Mouse (Mus musculus) regulatory T cell (primary cell): ENCODE measurements around the gene Tango6.

ENCODE experiments used
- in situ Hi-C: fragments of 300-600 bp; cut with MboI, MseI; formaldehyde crosslinking; loops from one replicate; pipeline ENCODE4 v1.15.1; 2025; ENCODE audit warnings: high pct_unique_total_duplicates

Tango6 gene

GRCm38 (mm10) chr8:106682971-106683668 is at the start of gene Tango6:
Tango6 (plus strand) TSS chr8:106683068.
- in situ Hi-C loops: no loop called here

GRCm38 (mm10) chr8:106633361-106634158 is 49.3 kb upstream of the Tango6 start:
- in situ Hi-C loops: no loop called here

GRCm38 (mm10) chr8:106635284-106635683 is 47.6 kb upstream of the Tango6 start:
- in situ Hi-C loops: no loop called here

- in situ Hi-C loops: no loop called here
These were observed 45.4 kb upstream of the Tango6 start for GRCm38 (mm10) chr8:106637446-106637845.

GRCm38 (mm10) chr8:106638768-106639295 is 44.0 kb upstream of the Tango6 start:
- in situ Hi-C loops: no loop called here

- in situ Hi-C loops: loop anchor here (10.0 kb wide), 1 partner anchor 225 kb away; the partner anchor contains the start of gene Zfp90
These were observed 42.7 kb upstream of the Tango6 start for GRCm38 (mm10) chr8:106640212-106640611.

GRCm38 (mm10) chr8:106640921-106641320 is 41.9 kb upstream of the Tango6 start:
- in situ Hi-C loops: loop anchor here (10.0 kb wide), 1 partner anchor 226 kb away; the partner anchor contains the start of gene Zfp90

GRCm38 (mm10) chr8:106642172-106642571 is 40.7 kb upstream of the Tango6 start:
- in situ Hi-C loops: loop anchor here (10.0 kb wide), 1 partner anchor 227 kb away; the partner anchor contains the start of gene Zfp90

GRCm38 (mm10) chr8:106643100-106643499 is 39.8 kb upstream of the Tango6 start:
- in situ Hi-C loops: loop anchor here (10.0 kb wide), 1 partner anchor 228 kb away; the partner anchor contains the start of gene Zfp90

- in situ Hi-C loops: loop anchor here (5.0 to 10.0 kb wide), 2 partner anchors 78 to 230 kb away; partner anchors contain the start of gene Zfp90
These were observed 37.9 kb upstream of the Tango6 start for GRCm38 (mm10) chr8:106644957-106645356.

GRCm38 (mm10) chr8:106646153-106646552 is 36.7 kb upstream of the Tango6 start:
- in situ Hi-C loops: loop anchor here (5.0 to 10.0 kb wide), 2 partner anchors 79 to 231 kb away; partner anchors contain the start of gene Zfp90

GRCm38 (mm10) chr8:106646731-106647130 is 36.1 kb upstream of the Tango6 start:
- in situ Hi-C loops: loop anchor here (5.0 to 10.0 kb wide), 2 partner anchors 79 to 232 kb away; partner anchors contain the start of gene Zfp90

- in situ Hi-C loops: loop anchor here (5.0 to 10.0 kb wide), 2 partner anchors 80 to 233 kb away; partner anchors contain the start of gene Zfp90
These were observed 35.5 kb upstream of the Tango6 start for GRCm38 (mm10) chr8:106647387-106647786.

GRCm38 (mm10) chr8:106648421-106648820 is 34.4 kb upstream of the Tango6 start:
- in situ Hi-C loops: loop anchor here (5.0 to 10.0 kb wide), 2 partner anchors 81 to 234 kb away; partner anchors contain the start of gene Zfp90

- in situ Hi-C loops: no loop called here
These were observed 30.9 kb upstream of the Tango6 start for GRCm38 (mm10) chr8:106651994-106652393.

- in situ Hi-C loops: no loop called here
These were observed 26.8 kb upstream of the Tango6 start for GRCm38 (mm10) chr8:106656046-106656445.

GRCm38 (mm10) chr8:106672786-106673185 is 10.1 kb upstream of the Tango6 start:
- in situ Hi-C loops: loop anchor here (10.0 kb wide), 1 partner anchor 912 kb away; the partner anchor contains the start of gene Psmd7

GRCm38 (mm10) chr8:106674318-106674717 is 8.6 kb upstream of the Tango6 start:
- in situ Hi-C loops: loop anchor here (10.0 kb wide), 1 partner anchor 910 kb away; the partner anchor contains the start of gene Psmd7

GRCm38 (mm10) chr8:106674894-106675293 is 8.0 kb upstream of the Tango6 start:
- in situ Hi-C loops: loop anchor here (10.0 kb wide), 1 partner anchor 910 kb away; the partner anchor contains the start of gene Psmd7

- in situ Hi-C loops: no loop called here
These were observed 1.5 kb downstream of the Tango6 start for GRCm38 (mm10) chr8:106684387-106684786.

- in situ Hi-C loops: loop anchor here (5.0 kb wide), 1 partner anchor 200 kb away; no protein-coding TSS in a partner anchor
These were observed 4.6 kb downstream of the Tango6 start for GRCm38 (mm10) chr8:106687479-106687878.
